Mouse (Mus musculus): ENCODE measurements around the gene Enthd1. TPM values are rescaled to one million over a fixed set of nuclear protein-coding genes. Genes with fewer than 3 reads are reported as not detected.
"Not testable (repeated sequence)": the region's sequence is repeated elsewhere in the genome, so short reads cannot be mapped to it uniquely, and the experiment has no call there.

The Enthd1 gene
- total and polyA plus RNA-seq, 3 experiments: not detected

- dilution Hi-C loops (cut with MboI; ENCODE audit: extremely low pct_ligation_motif_present, extremely low pct_unique_long_range_greater_than_20kb, low sequenced_read_pairs): no loop called here
- no peaks in the 10 kb centered on the region for H3K27me3 ChIP-seq (replicated peaks)
- H3K9ac ChIP-seq (ENCODE audit: insufficient read depth, low read depth): no peak overlapping the region
- no peak overlapping the region for H3K4me2 ChIP-seq (ENCODE audit: insufficient read depth, low read depth, poor library complexity, severe bottlenecking)
- H3K27ac ChIP-seq (ENCODE audit: insufficient read depth, low read depth): no peak overlapping the region
- TF ChIP-seq HCFC1 (IDR thresholded peaks at IDR 0.05; ENCODE audit: low read depth, low read length) (no peak), TBP (conservative IDR thresholded peaks at IDR 0.05; ENCODE audit: low read depth, low read length) (no peak), JUND (conservative IDR thresholded peaks at IDR 0.05; ENCODE audit: low read depth, low read length) (no peak), ZNF384 (IDR thresholded peaks at IDR 0.05; ENCODE audit: low read depth, low read length) (peak; percentile 74), ETS1 (conservative IDR thresholded peaks at IDR 0.05; ENCODE audit: low read depth, low read length) (no peak)
- no peak overlapping the region for H3K4me3 ChIP-seq (replicated peaks in 1 of 3; ENCODE audit: low read depth in 2 of 3, low read length in 2 of 3, poor library complexity in 1 of 3)
- in situ Hi-C loops (cut with MboI; ENCODE audit: low pct_ligation_motif_present, low pct_unique_long_range_greater_than_20kb, low sequenced_read_pairs): no loop called here
- H3K9me3 ChIP-seq (replicated peaks; ENCODE audit: low read length): no peaks in the 10 kb centered on the region
- DNase-seq (ENCODE audit: extremely low read depth): no peak
- no peaks in the 10 kb centered on the region for H3K36me3 ChIP-seq (replicated peaks in 1 of 2; ENCODE audit: control insufficient read depth in 1 of 2, insufficient read depth in 1 of 2, low read length in 1 of 2)
- H3K79me2 ChIP-seq (replicated peaks; ENCODE audit: control insufficient read depth, extremely low read depth, insufficient read depth, poor library complexity, severe bottlenecking): no peaks in the 10 kb centered on the region
- H3K4me1 ChIP-seq (ENCODE audit: control insufficient read depth in 1 of 2, insufficient read depth in 2 of 2): peaks cover 7 to 37% of the 10 kb centered on the region in 2 experiments
Observed at GRCm38 (mm10) chr15:80500426-80500825, 64.5 kb downstream of the Enthd1 start.

DNA sequence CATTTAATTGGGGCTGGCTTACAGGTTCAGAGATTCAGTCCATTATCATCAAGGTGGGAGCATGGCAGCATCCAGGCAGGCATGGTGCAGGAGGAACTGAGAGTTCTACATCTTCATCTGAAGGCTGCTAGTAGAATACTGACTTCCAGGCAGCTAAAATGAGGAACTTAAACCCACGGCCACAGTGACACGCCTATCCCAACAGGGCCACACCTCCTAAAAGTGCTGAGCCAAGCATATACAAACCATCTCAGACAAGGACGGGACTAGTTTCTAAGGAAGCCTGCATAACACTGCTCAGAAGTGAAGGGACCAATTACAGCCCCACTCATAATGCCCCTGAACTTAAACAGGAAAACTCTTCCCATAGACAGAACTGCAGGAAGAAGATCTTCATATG lies 67.2 kb downstream of the Enthd1 start:
- H3K79me2 ChIP-seq (replicated peaks; ENCODE audit: control insufficient read depth, extremely low read depth, insufficient read depth, poor library complexity, severe bottlenecking); H3K4me2 ChIP-seq (ENCODE audit: insufficient read depth, low read depth, poor library complexity, severe bottlenecking); H3K9ac ChIP-seq (ENCODE audit: insufficient read depth, low read depth); H3K27ac ChIP-seq (ENCODE audit: insufficient read depth, low read depth); dilution Hi-C loops (cut with MboI; ENCODE audit: extremely low pct_ligation_motif_present, extremely low pct_unique_long_range_greater_than_20kb, low sequenced_read_pairs); H3K4me3 ChIP-seq (replicated peaks in 1 of 3; ENCODE audit: low read depth in 2 of 3, low read length in 2 of 3, poor library complexity in 1 of 3); H3K36me3 ChIP-seq (replicated peaks in 1 of 2; ENCODE audit: control insufficient read depth in 1 of 2, insufficient read depth in 1 of 2, low read length in 1 of 2); H3K27me3 ChIP-seq (replicated peaks); H3K9me3 ChIP-seq (replicated peaks; ENCODE audit: low read length): not testable (repeated sequence)
- DNase-seq (ENCODE audit: extremely low read depth): peak; percentile 67
- in situ Hi-C loops (cut with MboI; ENCODE audit: low pct_ligation_motif_present, low pct_unique_long_range_greater_than_20kb, low sequenced_read_pairs): loop anchor here (10.0 kb wide), 1 partner anchor 197 kb away; no protein-coding TSS in a partner anchor
- peaks cover 4 to 32% of the 10 kb centered on the region in 2 experiments for H3K4me1 ChIP-seq (ENCODE audit: control insufficient read depth in 1 of 2, insufficient read depth in 2 of 2)
- TF ChIP-seq MAFK (IDR thresholded peaks at IDR 0.05; ENCODE audit: insufficient replicate concordance, low read length): peak; percentile 92

GRCm38 (mm10) chr15:80491505-80491904 lies 73.5 kb downstream of the Enthd1 start:
- dilution Hi-C loops (cut with MboI; ENCODE audit: extremely low pct_ligation_motif_present, extremely low pct_unique_long_range_greater_than_20kb, low sequenced_read_pairs): no loop called here
- Histone ChIP-seq H3K27me3 (replicated peaks) (no peaks in the 10 kb centered on the region), H3K27ac (ENCODE audit: insufficient read depth, low read depth) (no peak overlapping the region), H3K9me3 (replicated peaks; ENCODE audit: low read length) (no peaks in the 10 kb centered on the region), H3K4me3 (replicated peaks in 1 of 3; ENCODE audit: low read depth in 2 of 3, low read length in 2 of 3, poor library complexity in 1 of 3) (no peak overlapping the region), H3K4me1 (ENCODE audit: control insufficient read depth in 1 of 2, insufficient read depth in 2 of 2) (peaks cover 2 to 10% of the 10 kb centered on the region in 2 experiments; a peak in 3 of 4 replicates), H3K4me2 (ENCODE audit: insufficient read depth, low read depth, poor library complexity, severe bottlenecking) (no peak overlapping the region), H3K79me2 (replicated peaks; ENCODE audit: control insufficient read depth, extremely low read depth, insufficient read depth, poor library complexity, severe bottlenecking) (no peaks in the 10 kb centered on the region), H3K36me3 (replicated peaks in 1 of 2; ENCODE audit: control insufficient read depth in 1 of 2, insufficient read depth in 1 of 2, low read length in 1 of 2) (no peaks in the 10 kb centered on the region), H3K9ac (ENCODE audit: insufficient read depth, low read depth) (no peak overlapping the region)
- TF ChIP-seq CTCF (conservative IDR thresholded peaks at IDR 0.05 in 1 of 2, IDR thresholded peaks at IDR 0.05 in 1 of 2; ENCODE audit: low read depth in 2 of 2, low read length in 2 of 2) (peak in 1 of 2 experiments; percentile 29; a peak in 2 of 4 replicates), ZNF384 (IDR thresholded peaks at IDR 0.05; ENCODE audit: low read depth, low read length) (no peak), HCFC1 (IDR thresholded peaks at IDR 0.05; ENCODE audit: low read depth, low read length) (no peak), RAD21 (IDR thresholded peaks at IDR 0.05; ENCODE audit: low read depth, low read length) (peak; percentile 11), KAT2A (IDR thresholded peaks at IDR 0.05; ENCODE audit: insufficient replicate concordance, low read length) (no peak), MAZ (IDR thresholded peaks at IDR 0.05; ENCODE audit: low read depth, low read length) (no peak), SMC3 (IDR thresholded peaks at IDR 0.05; ENCODE audit: low read depth, low read length) (peak; percentile 15)
- in situ Hi-C loops (cut with MboI; ENCODE audit: low pct_ligation_motif_present, low pct_unique_long_range_greater_than_20kb, low sequenced_read_pairs): loop anchor here (10.0 kb wide), 1 partner anchor 203 kb away; no protein-coding TSS in a partner anchor
- no peak for DNase-seq (ENCODE audit: extremely low read depth)

Data from CH12.LX (cell line).